Mouse (Mus musculus) neutrophil, adult 5-6 weeks (primary cell): ENCODE data around the gene Cyb561d1. TPM values are rescaled to one million over a fixed set of nuclear protein-coding genes. Genes with fewer than 3 reads are reported as not detected.

Source experiments
- ATAC-seq: fragments of 151-379, 151-347 bp; 2 replicates; pipeline ENCODE4 v1.8.0; 2017; ENCODE audit warnings: mild to moderate bottlenecking, moderate TSS enrichment; ENCODE audit not compliant: insufficient number of reproducible peaks, poor library complexity, low FRiP score, severe bottlenecking; ENCODE audit errors: extremely low read depth
- total RNA-seq: library from RNA; stranded (forward); fragments of 200-1000 nt; gene quantifications from 2 replicates; pipeline ENCODE4 v1.2.3, GENCODE M21; 2017

Gene Cyb561d1
- total RNA-seq, 1 experiment from 2014 or later = 29.0 TPM

DNA sequence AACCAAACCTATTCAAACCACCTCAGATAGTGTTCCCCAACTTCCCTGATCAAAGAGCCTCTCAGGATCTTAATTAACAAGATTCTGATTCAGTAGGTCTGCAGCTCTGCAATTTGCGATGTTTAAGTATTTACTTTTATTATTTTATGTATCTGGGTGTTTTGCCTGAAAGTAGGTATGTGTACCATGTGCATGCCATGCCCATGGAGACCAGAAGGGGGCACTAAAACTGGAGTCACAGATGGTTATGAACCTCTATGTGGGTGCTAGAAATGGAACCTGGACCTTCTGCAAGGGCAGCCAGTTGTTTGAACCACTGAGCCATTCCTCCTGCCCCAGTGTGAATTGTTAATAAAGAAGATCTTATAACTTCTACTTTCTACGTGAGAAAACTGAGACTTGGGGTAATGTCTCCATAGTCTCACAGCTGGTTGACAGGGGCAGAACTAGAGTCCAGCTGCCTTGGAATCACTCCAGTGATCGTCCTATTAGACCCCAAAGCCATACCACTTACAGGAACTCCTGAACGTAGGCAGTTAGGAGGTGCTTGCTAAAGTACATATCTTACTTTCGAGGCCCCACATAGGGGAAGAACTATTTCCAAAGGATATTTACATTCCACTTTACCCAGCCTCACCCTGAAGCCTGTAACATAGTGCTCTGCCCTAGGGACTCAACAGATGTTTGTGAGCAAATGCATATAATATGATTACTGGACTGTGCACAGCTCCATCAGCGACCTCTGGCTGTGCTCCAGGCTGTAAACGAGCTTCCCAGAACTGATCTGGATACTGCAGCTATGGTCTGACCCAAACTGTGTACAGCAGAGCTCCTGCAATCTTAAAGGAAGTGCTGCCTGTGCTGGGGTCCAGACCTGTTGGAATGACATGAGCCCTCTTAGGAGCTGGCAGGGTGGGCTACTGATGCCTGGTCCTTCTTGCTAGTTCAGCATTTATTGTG is 22.0 kb downstream of the Cyb561d1 start:
- no peak for ATAC-seq

DNA sequence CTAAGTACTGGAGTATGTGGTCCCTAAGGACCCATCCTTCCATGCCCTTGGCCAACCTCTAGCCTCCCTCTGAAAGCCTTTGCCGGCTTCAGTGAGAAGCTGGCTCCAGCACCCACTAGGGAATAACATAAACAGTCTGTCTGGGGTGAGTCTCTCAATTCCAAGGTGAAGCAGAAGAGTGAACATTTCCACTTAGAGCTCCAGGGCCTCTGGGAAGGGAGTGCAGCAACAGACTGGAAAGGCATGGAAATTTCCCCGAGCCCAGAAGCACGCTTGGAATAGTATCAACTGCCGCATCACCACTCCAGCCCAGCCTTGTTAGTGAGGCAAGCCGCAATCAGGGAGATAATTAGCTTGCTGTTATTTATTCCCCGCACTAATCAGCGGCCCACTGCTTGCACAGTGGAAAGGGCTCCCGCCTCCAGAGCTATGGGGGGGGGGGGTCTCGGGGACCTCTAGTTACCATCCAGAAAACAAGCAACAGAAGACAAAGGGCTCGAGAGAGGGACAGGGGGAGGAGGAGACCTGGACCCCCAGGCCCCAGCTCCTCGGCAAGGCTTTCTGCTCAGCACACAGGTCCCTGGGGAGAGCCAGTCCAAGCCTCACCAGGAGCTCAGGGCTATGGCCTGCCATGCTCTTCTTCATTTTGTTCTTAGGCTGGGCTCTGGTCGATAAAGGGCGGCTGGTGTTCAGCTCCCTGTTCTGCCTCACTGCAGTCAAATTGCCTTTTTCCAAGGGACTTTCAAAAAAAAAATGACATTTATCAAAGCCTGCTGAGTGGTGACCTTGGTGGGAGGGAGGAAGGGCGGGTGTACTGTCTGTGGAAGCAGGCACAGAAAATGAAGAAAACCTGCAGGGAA is 26.1 kb downstream of the Cyb561d1 start:
- no peak for ATAC-seq

DNA sequence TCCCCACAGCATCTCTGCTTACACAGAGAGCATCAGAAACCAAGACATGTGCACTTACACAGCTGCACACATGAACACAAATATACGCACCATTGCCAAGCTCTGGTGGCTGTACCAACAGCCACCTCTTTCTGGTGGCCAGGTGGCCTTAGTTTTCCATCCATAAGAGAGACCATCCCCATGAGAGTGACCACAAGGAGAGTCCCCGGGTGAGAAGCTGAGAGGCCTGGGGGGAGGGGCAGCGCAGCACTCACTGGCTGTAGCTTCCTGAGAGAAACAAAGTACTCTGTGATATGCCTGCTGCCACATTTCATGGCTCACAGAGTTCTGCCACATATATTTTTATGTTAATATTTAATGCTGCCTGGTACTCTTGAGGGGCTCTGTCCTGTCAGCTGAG is 31.8 kb downstream of the Cyb561d1 start:
- no peak for ATAC-seq

DNA sequence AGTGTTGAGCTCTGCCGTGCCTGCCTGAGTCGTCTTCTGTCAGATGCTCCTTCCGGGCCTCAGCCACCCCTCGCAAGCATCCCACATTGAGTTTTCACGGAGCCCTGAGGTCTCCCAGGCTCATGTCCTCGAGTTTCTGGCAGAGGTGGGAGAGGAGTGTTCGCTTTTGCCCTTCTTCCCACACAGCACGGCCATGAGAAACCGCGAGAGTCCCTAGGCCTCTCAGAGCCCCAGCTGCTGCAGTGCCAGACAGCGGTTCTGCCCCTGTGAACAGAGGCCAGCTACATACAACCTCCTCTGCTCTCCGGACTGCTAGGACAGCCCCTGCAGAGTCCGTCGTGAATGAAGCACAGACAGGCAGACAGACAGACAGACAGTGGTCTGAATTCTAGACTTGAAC is 33.5 kb downstream of the Cyb561d1 start:
- no peak for ATAC-seq

DNA sequence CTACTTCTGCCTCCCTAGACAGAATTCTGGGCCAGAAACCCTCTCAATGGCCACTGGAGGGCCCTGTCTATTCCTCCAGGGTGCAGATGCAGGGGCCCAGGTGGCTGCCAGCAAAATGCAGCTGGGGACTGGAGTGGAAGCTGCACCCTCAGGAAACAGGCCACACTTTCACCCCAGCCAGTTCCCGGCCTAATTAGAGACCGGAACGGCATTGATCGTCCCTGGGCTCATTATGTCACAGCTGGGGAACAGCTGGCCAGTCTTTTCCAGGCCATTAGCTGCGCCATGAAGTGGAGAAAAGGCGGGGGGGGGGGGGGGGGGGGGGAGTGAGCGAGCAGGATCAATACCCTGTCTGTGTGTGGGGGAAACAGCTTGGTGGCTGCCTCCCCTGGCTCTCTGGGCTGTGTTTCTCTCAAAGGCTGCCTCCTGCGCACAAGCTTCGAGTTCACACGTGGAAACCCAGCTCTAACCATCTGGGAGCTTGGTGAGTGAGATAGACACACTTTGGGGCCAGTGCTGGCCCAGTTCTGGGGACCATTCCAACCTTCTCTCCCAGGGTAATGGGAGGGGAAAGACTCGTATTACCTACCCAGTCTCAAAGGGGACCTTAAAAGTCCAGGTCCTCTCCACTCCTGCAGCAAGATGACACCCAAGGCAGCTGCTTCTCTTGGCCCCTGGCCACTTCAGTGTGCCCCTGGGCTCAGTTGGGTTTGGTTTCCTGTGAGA is 34.4 kb downstream of the Cyb561d1 start:
- no peak for ATAC-seq

DNA sequence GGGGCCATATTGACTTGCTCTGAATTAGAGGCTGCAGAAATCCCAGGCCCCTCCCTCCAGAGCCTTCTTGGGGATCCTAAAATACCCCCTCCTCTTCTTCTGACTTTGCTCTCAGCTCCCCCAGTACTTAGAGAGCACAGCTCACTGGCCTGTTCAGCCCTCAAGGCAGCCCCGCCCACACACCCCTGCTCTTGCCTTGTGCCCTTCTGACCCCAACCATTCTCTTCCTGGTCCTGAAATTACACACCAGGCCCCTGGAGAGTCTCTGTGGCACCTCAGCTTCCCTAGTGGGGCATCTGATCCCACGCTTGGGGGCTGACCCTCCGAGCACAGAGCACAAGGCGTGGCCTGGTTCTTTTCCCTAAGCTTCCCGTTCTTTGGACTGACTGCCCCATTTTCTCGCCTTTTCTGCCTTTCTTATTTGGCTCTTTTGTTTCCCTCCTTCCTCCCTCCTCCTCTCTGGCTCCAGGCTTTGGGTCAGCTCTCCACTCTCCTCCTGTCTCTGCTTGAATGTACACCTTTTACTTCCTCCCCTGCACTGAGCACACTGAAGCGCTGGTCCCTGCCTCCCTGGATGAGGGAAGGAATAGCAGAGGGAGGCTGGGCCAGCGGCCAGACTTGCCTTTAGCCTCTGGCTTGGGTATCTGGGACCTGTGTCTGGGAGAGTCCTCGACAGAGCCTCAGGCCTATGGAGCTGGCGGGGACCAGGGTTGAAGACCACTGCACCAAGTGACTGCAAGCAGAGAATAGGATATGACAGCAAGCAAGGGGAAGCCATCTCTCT is 35.3 kb downstream of the Cyb561d1 start:
- ATAC-seq = no peak

DNA sequence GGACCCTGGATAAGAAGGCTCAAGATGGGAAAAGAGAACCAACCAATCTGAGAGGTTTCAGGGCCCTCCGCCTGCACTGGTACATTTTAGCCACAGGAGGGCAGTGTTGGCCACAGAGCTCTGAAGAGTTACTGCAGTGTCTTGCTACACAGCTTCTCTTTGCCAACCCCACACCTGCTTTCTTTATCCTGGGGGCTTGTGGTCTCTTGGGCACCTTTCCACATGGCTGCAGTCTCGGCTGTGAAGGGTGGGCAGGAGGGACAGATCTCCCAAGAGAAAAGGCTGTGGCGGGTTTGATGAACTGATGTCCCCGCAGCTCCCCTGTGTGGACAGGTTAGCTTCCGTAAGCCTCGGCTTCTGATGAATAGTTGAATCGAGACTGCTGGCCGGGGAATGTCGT is 36.2 kb downstream of the Cyb561d1 start:
- ATAC-seq = peak; percentile 91

DNA sequence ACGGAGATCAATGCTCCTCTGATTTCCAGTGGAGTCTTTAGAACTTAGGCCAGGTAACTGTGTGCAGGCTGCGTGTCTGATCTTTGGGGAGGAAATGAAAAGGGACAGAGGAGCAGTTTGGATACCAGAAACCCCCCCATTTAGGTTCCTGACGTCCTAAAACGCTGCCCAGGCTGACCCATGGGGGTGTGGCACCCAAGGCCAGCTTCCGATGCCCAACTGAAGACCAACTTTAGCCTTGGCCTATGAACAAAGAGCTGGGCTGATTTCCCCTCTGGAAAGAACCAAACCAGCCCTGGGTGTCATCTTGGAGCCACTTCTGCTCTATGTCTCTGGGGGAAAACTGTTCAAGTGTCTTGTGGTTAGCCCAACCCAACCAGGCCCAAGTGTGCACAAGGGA is 36.9 kb downstream of the Cyb561d1 start:
- ATAC-seq = no peak

DNA sequence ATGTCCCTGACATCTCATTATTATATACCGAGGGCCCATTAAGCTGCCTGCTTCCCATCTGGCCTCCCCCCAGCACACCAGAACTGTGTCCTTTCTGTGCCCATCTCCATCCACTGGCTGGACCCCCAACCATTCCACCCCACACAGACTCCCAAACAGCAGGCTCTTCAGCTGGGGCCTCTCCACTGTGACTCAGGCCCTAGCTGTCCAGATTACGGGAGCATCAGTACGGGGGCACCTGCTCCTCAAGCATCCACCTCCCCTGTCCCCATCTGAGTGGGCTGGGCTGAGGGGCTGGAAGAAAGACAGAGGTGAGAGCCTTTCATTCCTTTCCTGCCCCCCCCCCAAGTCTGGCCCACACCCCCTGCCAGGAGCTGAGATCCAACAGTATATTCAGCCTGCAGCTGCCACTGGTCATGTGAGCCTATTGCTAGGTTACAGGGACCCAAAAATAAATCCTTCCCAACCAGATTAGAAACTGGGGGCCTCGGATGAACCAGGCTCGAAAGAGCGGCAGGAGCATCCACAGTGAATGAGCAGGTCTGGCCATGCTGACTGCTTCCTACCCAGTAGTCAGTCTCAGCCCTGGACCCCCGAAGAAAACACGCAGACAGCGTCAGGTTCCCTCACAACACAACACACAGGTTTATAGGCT is 42.5 kb downstream of the Cyb561d1 start:
- no peak for ATAC-seq

DNA sequence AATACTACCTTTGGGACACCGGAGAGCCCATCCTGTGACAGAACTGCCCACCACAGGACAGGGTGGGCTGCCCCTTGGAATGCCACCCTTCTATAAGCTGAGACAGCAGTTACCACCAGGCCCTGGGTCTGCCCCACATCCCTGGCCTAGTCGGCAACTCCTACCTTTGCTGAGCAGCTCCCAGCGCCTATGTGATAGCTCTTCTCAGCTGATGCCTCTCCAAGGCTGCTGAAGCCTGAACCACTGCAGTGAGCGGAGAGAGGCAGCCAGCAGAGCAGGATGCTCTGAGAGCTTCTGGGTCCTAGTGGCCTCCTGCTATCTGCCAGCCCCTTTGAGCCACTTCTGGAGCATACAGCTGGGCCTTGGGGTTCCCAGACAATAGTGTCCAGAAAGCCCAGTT is 46.4 kb downstream of the Cyb561d1 start, which contains the start of gene Gpr61:
Gene Gpr61 (minus strand): TSS at position 227 of the 400 bp plus-strand sequence.
- no peak for ATAC-seq

DNA sequence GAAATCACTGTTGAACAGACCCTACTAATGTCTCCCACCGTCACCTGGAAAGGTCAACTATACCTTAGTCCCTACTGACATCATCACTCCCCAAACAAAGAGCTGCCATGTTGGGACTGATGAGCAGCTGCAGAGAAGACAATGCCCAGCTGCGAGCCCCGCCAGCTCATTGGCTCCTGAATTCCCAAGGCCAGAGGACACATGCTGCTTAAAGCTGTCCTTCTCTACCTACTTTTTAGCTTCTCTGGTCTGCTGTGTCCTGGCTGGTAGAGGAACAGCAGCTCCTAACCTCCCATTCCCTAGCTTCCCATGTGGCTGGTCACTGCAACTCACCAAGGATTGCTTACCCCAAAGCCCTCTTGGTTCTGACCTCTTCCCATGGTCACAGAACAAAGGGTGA is 48.7 kb downstream of the Cyb561d1 start:
- no peak for ATAC-seq

DNA sequence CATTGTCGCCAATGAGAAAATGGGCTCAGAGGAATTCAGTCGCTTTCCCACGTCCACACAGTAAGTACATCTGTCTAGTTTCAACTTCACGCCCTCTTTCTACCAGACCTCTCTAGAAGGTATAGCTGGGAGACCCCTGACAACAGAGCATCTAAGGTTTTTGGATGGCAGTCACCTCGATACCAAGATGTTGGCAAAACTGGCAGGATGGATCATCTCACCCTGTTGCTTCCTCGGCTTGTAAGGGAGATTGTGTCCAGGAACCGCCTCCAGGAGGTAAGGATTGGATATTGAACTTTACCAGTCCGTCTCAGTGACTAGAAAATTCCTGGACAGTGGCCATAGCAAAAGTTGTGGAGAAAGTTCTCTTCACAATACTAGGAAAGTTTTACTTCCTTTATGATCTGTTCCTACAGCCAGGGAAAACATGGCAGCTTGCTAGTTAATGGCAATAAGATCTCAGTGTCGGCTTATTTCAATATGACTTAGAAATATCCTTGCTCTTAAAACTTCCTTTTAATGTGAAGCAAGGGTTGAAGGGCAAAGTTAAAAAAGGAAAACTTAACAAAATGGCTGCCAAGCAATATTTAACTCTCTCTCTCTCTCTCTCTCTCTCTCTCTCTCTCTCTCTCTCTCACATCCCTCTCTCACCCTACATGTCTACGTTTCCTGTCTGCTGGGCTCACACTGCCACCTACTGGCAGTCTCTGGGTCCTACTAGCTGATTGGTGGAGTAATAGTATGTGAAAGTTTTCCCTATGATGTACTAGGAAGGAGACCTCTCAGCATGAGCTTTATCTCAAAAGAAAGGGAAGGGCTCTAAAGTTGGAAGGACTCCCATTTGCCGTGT is 53.4 kb downstream of the Cyb561d1 start:
- ATAC-seq = peak; percentile 76

DNA sequence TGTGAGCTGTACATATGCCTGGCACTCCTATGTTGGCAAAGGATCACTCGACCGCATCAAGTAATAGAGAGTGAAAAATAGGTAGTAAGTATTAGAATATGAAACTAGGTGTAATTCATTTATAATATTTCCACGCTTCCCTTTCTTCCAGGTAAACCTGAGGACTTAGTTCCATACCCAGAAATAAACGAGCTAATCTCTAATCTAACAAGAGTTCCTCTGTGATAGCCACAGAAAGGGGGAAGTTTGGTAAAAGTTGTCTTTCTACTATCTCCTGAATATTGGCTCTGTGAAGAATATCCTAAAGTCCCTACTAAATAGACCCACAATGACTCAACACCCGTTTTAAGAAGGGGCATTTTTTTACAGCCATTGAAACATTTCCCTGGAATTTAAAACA is 54.3 kb downstream of the Cyb561d1 start:
- no peak for ATAC-seq
